Mouse (Mus musculus) hematopoietic stem cell, adult 5-6 weeks (primary cell): ENCODE results near the gene Malrd1. TPM values are rescaled to one million over a fixed set of nuclear protein-coding genes. Genes with fewer than 3 reads are reported as not detected.

ENCODE experiments used
- ATAC-seq, 2 experiments: fragments of 125-278 bp in 1 of 2; replicated peaks in 1 of 2; 2 replicates each; pipeline ENCODE4 v1.8.0; 2016 to 2017; ENCODE audit warnings: inconsistent platforms in 2 of 2, mild to moderate bottlenecking in 2 of 2, moderate number of reproducible peaks in 2 of 2, low read depth in 1 of 2, moderate TSS enrichment in 1 of 2; ENCODE audit not compliant: low FRiP score in 2 of 2, poor library complexity in 2 of 2, severe bottlenecking in 2 of 2, insufficient read depth in 1 of 2, low TSS enrichment in 1 of 2
- total RNA-seq: library from RNA; stranded (forward); fragments of 172-1452, 232-1000 nt; gene quantifications from 2 replicates; pipeline ENCODE4 v1.2.3, GENCODE M21; 2017

Malrd1 gene
- total RNA-seq, result not detected in 2 replicates

- no peak for ATAC-seq
These were observed at the start of gene Malrd1 for GRCm38 (mm10) chr2:15526241-15526924. TSS of gene Malrd1 (plus strand) at chr2:15526479.

GRCm38 (mm10) chr2:15538643-15539042 is 12.4 kb downstream of the Malrd1 start:
- ATAC-seq, result no peak

GRCm38 (mm10) chr2:15613327-15613948 is 87.2 kb downstream of the Malrd1 start:
- no peak for ATAC-seq

GRCm38 (mm10) chr2:15614026-15614425 is 87.7 kb downstream of the Malrd1 start:
- ATAC-seq, result no peak

- ATAC-seq, result no peak
These were observed 109.5 kb downstream of the Malrd1 start for GRCm38 (mm10) chr2:15635761-15636160.

- no peak for ATAC-seq
These were observed 117.6 kb downstream of the Malrd1 start for GRCm38 (mm10) chr2:15643864-15644263.

GRCm38 (mm10) chr2:15656388-15656787 is 130.1 kb downstream of the Malrd1 start:
- no peak for ATAC-seq

- ATAC-seq, result no peak
These were observed 176.7 kb downstream of the Malrd1 start for GRCm38 (mm10) chr2:15702977-15703376.

GRCm38 (mm10) chr2:15740945-15741344 is 214.7 kb downstream of the Malrd1 start:
- ATAC-seq, result no peak

GRCm38 (mm10) chr2:15744979-15745688 is 218.9 kb downstream of the Malrd1 start:
- ATAC-seq, result no peak

GRCm38 (mm10) chr2:15784818-15785217 is 258.5 kb downstream of the Malrd1 start:
- no peak for ATAC-seq

GRCm38 (mm10) chr2:15815724-15816123 is 289.4 kb downstream of the Malrd1 start:
- no peak for ATAC-seq

GRCm38 (mm10) chr2:15869380-15869779 is 343.1 kb downstream of the Malrd1 start:
- ATAC-seq, result no peak

- ATAC-seq, result peak in 1 of 2 experiments; percentile 12; a peak in 2 of 4 replicates
These were observed 367.3 kb downstream of the Malrd1 start for GRCm38 (mm10) chr2:15893418-15894120.

- ATAC-seq, result no peak
These were observed 399.2 kb downstream of the Malrd1 start for GRCm38 (mm10) chr2:15925432-15925831.

GRCm38 (mm10) chr2:15926041-15926440 is 399.8 kb downstream of the Malrd1 start:
- no peak for ATAC-seq

GRCm38 (mm10) chr2:15931479-15931878 is 405.2 kb downstream of the Malrd1 start:
- ATAC-seq, result no peak

GRCm38 (mm10) chr2:15931924-15932323 is 405.6 kb downstream of the Malrd1 start:
- no peak for ATAC-seq
